Mouse (Mus musculus) heart, embryonic 10.5 days (tissue): ENCODE results near the gene Mrps18b. TPM values are rescaled to one million over a fixed set of nuclear protein-coding genes. Genes with fewer than 3 reads are reported as not detected.
"Not testable (repeated sequence)": the region's sequence is repeated elsewhere in the genome, so short reads cannot be mapped to it uniquely, and the experiment has no call there.

Experiments
- DNase-seq: peaks from one replicate; pipeline ENCODE4 v3.0.0-alpha.2; 2017; ENCODE audit warnings: low spot score
- H3K27ac ChIP-seq: fragments of 300-500 bp; sonication (generic); 2 replicates; pipeline ENCODE4 v1.5.1; 2016; ENCODE audit warnings: mild to moderate bottlenecking
- H3K27me3 ChIP-seq: fragments of 300-500 bp; sonication (generic); 2 replicates; pipeline ENCODE4 v1.6.1; 2016; ENCODE audit warnings: mild to moderate bottlenecking; ENCODE audit not compliant: poor library complexity, insufficient read depth, severe bottlenecking
- H3K36me3 ChIP-seq: fragments of 300-500 bp; sonication (generic); 2 replicates; pipeline ENCODE4 v1.6.1; 2016; ENCODE audit warnings: mild to moderate bottlenecking, moderate library complexity
- H3K4me1 ChIP-seq: fragments of 300-500 bp; sonication (generic); 2 replicates; pipeline ENCODE4 v1.6.1; 2016; ENCODE audit warnings: mild to moderate bottlenecking
- H3K4me3 ChIP-seq: fragments of 300-500 bp; sonication (generic); 2 replicates; pipeline ENCODE4 v1.5.1; 2016; ENCODE audit warnings: mild to moderate bottlenecking, moderate library complexity
- H3K9me3 ChIP-seq: fragments of 300-500 bp; sonication (generic); 2 replicates; pipeline ENCODE4 v1.6.1; 2016; ENCODE audit warnings: mild to moderate bottlenecking, moderate library complexity
- WGBS: fragments of 180-500 bp; shearing (Covaris S2); methylation state at CpG from one replicate; pipeline ENCODE4 v1.1.7; 2016; 5-methylcytosine and 5-hydroxymethylcytosine counted together
- polyA plus RNA-seq: library from polyadenylated mRNA; unstranded; fragments of >200 nt; fragmentation: Nextera tagmentation; extraction: Ambion mirVana; gene quantifications from 2 replicates; pipeline ENCODE4 v1.2.1, GENCODE M21; 2016

Mrps18b gene
- polyA plus RNA-seq: 99.5 and 111 TPM in 2 replicates

DNA sequence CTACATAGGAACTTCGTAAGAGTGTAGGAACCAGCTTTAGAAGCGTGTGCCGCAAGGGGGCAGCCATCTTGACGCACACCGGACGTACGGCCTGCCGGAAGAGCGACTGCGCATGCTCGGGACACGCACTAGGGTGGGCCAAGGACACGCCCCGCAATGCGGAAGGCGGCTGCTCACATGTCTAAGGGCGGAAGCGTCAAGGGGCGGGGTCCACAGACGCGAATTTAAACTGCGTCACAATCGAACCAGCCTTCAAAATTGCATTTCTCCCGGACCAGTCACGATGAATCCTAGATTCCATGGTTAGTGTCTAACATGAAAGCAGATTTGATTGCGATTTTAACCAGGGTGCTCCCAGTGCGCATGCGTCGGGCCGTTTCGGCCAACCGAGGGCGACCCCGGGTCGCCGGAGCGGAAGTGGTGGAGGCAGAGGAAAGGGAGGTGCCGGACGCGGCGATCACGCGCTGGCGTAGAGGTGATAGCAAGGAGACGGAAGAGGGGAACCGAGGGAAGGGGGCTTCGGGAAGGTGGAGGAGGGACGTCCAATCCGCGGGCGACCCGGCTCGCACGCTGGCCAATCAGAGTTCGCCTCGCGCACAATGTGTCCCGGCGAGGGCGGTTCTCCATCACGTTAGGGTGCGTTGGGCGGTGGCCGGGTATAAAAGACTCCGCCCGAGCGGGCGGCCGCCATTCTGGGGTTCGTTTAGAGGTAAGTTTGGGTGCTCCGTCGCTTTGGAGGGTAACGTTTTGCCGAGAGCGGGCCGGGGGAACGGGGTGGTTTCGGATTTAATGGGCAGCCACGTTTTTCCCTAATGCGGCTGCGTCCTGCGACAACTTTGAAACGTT, at the start of gene Mrps18b, which contains the start of gene Ppp1r10:
TSS of gene Mrps18b (minus strand) at position 93 of the 846 bp plus-strand sequence.
TSS of gene Ppp1r10 (plus strand) at position 138 of the 846 bp plus-strand sequence.
- 1% methylated on average over 83 of the region's 83 CpGs for WGBS
- no peaks in the 10 kb centered on the region for H3K9me3 ChIP-seq
- no peaks in the 10 kb centered on the region for H3K27me3 ChIP-seq
- H3K36me3 ChIP-seq: peaks cover 36% of the 10 kb centered on the region
- DNase-seq: peak; percentile 100
- peaks cover 25% of the 10 kb centered on the region for H3K4me1 ChIP-seq
- H3K4me3 ChIP-seq: peak within 1 kb of the TSS; percentile 80
- H3K27ac ChIP-seq: peak within 1 kb of the TSS; percentile 98

DNA sequence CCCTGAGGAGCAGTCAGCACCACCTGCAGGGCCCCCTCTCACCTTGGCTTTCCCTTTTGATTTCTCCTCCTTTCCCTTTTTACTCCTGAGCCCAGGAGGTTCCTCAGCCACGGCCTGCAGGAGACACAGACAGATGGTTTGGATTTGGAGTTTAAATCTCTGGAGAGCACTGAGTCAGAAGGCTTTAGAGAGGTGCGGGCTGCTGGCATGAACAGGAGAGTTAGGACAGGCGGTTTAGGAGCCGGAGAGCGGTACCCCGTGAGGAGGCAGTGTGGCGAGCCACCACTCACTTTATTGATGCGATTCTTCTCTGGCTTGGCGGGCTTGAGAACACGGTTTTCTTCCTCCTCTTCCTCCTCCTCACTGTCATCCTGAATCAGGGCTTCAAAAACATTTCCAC, 47.1 kb upstream of the Mrps18b start:
- Histone ChIP-seq H3K27ac (no peak overlapping the region), H3K36me3 (peaks cover 80% of the 10 kb centered on the region), H3K27me3 (no peaks in the 10 kb centered on the region), H3K9me3 (no peaks in the 10 kb centered on the region), H3K4me3 (no peak overlapping the region), H3K4me1 (peaks cover 2% of the 10 kb centered on the region)
- DNase-seq: peak; percentile 58
- WGBS: 92% methylated on average over 10 of the region's 10 CpGs

- Histone ChIP-seq H3K27me3 (no peaks in the 10 kb centered on the region), H3K9me3 (no peaks in the 10 kb centered on the region), H3K4me3 (no peak overlapping the region), H3K4me1 (no peaks in the 10 kb centered on the region), H3K27ac (no peak overlapping the region), H3K36me3 (peaks cover 88% of the 10 kb centered on the region)
- DNase-seq: peak; percentile 69
- 95% methylated on average over 15 of the region's 15 CpGs for WGBS
These were observed 42.5 kb upstream of the Mrps18b start for GRCm38 (mm10) chr17:35958533-35959223.

DNA sequence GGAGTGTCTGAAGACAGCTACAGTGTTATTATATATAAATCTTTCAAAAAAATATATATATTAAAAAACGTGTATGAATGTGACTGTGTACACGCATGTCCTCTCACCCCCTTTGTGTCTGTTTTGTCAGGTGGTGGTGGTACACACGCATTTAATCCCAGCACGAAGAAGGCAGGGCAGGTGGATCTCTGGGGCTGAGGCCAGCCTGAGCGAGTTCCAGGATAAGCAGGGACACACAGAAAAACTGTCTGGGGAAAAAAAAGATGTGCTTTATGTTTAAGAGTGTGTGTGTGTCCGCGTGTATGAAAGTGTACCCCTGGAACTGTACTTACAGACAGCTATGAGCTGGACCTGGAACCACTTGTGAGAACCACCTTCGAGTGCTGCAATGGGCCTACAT, 38.5 kb upstream of the Mrps18b start:
- Histone ChIP-seq H3K4me1 (no peaks in the 10 kb centered on the region), H3K27ac (no peak overlapping the region), H3K9me3 (no peaks in the 10 kb centered on the region), H3K4me3 (no peak overlapping the region), H3K36me3 (peaks cover 48% of the 10 kb centered on the region), H3K27me3 (no peaks in the 10 kb centered on the region)
- 75% methylated on average over 8 of the region's 8 CpGs for WGBS
- DNase-seq: no peak

- 86% methylated on average over 3 of the region's 3 CpGs for WGBS
- peaks cover 27% of the 10 kb centered on the region for H3K36me3 ChIP-seq
- H3K4me3 ChIP-seq, DNase-seq, H3K9me3 ChIP-seq, H3K27me3 ChIP-seq, H3K27ac ChIP-seq, H3K4me1 ChIP-seq: not testable (repeated sequence)
These were observed 36.4 kb upstream of the Mrps18b start for GRCm38 (mm10) chr17:35952559-35952958.

DNA sequence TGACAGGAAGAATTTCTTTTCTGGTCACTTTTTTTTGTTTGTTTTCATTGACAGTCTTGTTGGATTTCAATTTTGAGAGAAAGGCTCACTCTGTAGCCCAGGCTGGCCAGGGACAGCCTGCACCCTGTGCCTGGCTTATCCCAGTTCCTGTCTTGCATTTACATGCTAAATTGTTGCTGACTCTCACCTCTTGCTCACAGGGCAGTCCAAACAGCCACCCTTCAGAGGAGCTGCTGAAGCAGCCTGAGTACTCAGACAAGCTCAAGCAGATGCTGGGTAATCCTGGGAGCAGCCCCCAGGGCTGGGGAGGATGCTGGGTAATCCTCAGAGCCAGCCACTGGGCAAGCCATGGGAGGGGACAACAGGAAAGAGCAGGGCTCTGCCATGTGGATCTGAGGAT, 34.8 kb upstream of the Mrps18b start:
- H3K27ac ChIP-seq, H3K9me3 ChIP-seq, H3K4me3 ChIP-seq, H3K27me3 ChIP-seq, H3K4me1 ChIP-seq: not testable (repeated sequence)
- peaks cover 11% of the 10 kb centered on the region for H3K36me3 ChIP-seq
- DNase-seq: peak; percentile 68

- no peaks in the 10 kb centered on the region for H3K36me3 ChIP-seq
- 48% methylated on average over 1 of the region's 1 CpGs for WGBS
- no peaks in the 10 kb centered on the region for H3K4me1 ChIP-seq
- no peaks in the 10 kb centered on the region for H3K27me3 ChIP-seq
- H3K27ac ChIP-seq: no peak overlapping the region
- H3K4me3 ChIP-seq: no peak overlapping the region
- no peak for DNase-seq
- 0 out of 2 replicates have a peak, but pooled peaks cover 5% of the 10 kb centered on the region for H3K9me3 ChIP-seq
These were observed 23.8 kb upstream of the Mrps18b start for GRCm38 (mm10) chr17:35939941-35940340.

- Histone ChIP-seq H3K27me3 (no peaks in the 10 kb centered on the region), H3K27ac (no peak overlapping the region), H3K4me3 (no peak overlapping the region), H3K36me3 (no peaks in the 10 kb centered on the region), H3K4me1 (no peaks in the 10 kb centered on the region), H3K9me3 (0 out of 2 replicates have a peak, but pooled peaks cover 5% of the 10 kb centered on the region)
- 37% methylated on average over 2 of the region's 2 CpGs for WGBS
- no peak for DNase-seq
These were observed 22.9 kb upstream of the Mrps18b start for GRCm38 (mm10) chr17:35939108-35939507.

DNA sequence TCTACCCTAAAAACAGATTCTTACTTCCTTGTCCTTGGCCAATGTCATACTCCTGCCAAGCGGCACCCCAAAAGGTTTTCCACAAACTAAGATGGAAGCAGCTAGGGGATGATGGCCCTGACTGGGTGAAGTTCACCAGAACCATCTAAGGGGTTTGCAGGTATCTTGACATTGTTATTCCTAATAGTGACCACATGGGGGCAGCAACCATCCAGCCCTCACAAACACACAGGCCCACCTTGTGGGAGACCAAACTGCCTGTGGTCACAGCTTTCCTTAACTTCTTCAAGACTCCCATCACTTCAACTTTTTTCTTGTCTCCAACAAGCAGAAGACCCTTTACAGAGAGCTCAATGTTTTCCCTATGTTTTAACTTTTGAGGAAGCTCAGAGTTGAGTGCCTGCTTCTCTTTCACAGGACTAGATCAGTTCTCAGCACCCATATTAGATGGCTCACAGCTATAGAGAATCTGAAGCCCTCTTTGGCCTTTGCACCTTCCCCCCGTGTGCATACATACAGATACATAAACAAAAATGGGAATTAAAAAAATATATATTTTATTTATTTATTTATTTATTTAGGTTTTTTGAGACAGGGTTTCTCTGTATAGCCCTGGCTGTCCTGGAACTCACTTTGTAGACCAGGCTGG, 21.6 kb upstream of the Mrps18b start:
- peak; percentile 74 for DNase-seq
- no peaks in the 10 kb centered on the region for H3K36me3 ChIP-seq
- no peaks in the 10 kb centered on the region for H3K4me1 ChIP-seq
- no peak overlapping the region for H3K27ac ChIP-seq
- H3K27me3 ChIP-seq: no peaks in the 10 kb centered on the region
- no peak overlapping the region for H3K4me3 ChIP-seq
- 33% methylated on average over 2 of the region's 2 CpGs for WGBS
- 0 out of 2 replicates have a peak, but pooled peaks cover 5% of the 10 kb centered on the region for H3K9me3 ChIP-seq

DNA sequence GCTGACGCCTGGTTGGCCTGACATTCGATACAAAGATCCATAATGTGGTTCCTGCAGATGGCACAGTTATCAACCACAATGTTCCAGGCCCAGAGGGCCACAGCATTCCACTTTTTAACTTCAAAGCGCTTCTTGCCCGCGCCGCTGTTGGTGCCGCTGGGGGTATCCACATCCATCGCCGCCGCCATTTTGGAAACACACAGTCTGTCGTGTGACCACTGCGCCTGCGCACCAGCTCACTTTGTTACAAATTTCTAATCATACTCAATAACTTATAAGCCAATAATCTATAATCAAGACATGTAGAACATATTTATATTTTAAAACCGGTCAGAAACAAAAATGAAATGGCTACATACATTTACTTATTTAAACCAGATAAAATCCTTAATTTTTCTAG, 19.6 kb upstream of the Mrps18b start:
- not testable (repeated sequence) for H3K27me3 ChIP-seq, H3K9me3 ChIP-seq, H3K27ac ChIP-seq, H3K4me3 ChIP-seq, H3K4me1 ChIP-seq, DNase-seq
- peaks cover 16% of the 10 kb centered on the region for H3K36me3 ChIP-seq
- WGBS: 89% methylated on average over 14 of the region's 14 CpGs

- no peak for DNase-seq
- H3K27ac ChIP-seq: no peak overlapping the region
- no peaks in the 10 kb centered on the region for H3K9me3 ChIP-seq
- no peak overlapping the region for H3K4me3 ChIP-seq
- H3K36me3 ChIP-seq: peaks cover 48% of the 10 kb centered on the region
- no peaks in the 10 kb centered on the region for H3K4me1 ChIP-seq
- 93% methylated on average over 4 of the region's 4 CpGs for WGBS
- H3K27me3 ChIP-seq: no peaks in the 10 kb centered on the region
These were observed 16.4 kb upstream of the Mrps18b start for GRCm38 (mm10) chr17:35932608-35933007.

GRCm38 (mm10) chr17:35930627-35931026, 14.4 kb upstream of the Mrps18b start:
- no peaks in the 10 kb centered on the region for H3K9me3 ChIP-seq
- WGBS: 93% methylated on average over 12 of the region's 12 CpGs
- H3K4me3 ChIP-seq: no peak overlapping the region
- H3K27ac ChIP-seq: no peak overlapping the region
- peaks cover 64% of the 10 kb centered on the region for H3K36me3 ChIP-seq
- no peak for DNase-seq
- no peaks in the 10 kb centered on the region for H3K27me3 ChIP-seq
- H3K4me1 ChIP-seq: 0 out of 2 replicates have a peak, but pooled peaks cover 4% of the 10 kb centered on the region

GRCm38 (mm10) chr17:35929534-35929933, 13.3 kb upstream of the Mrps18b start:
- peaks cover 74% of the 10 kb centered on the region for H3K36me3 ChIP-seq
- no peaks in the 10 kb centered on the region for H3K27me3 ChIP-seq
- no peak overlapping the region for H3K4me3 ChIP-seq
- no peaks in the 10 kb centered on the region for H3K9me3 ChIP-seq
- no peak overlapping the region for H3K27ac ChIP-seq
- peak; percentile 68 for DNase-seq
- 94% methylated on average over 2 of the region's 2 CpGs for WGBS
- 0 out of 2 replicates have a peak, but pooled peaks cover 4% of the 10 kb centered on the region for H3K4me1 ChIP-seq
